Mouse (Mus musculus) heart, postnatal 25 days (tissue): ENCODE results near the gene Tmem51. TPM values are rescaled to one million over a fixed set of nuclear protein-coding genes. Genes with fewer than 3 reads are reported as not detected.

ENCODE experiments used
- DNase-seq: peaks from one replicate; pipeline ENCODE4 v3.0.0; 2022; ENCODE audit warnings: low spot score
- intact Hi-C: fragments of 180-260 bp; cut with DNase I; formaldehyde crosslinking; loops from one replicate; pipeline ENCODE4 v1.15.1; 2025
- total RNA-seq, 2 experiments: library from RNA; stranded (reverse); gene quantifications; 2 replicates each; pipeline ENCODE4 v1.2.3; 2021

Gene Tmem51
- total RNA-seq, result 1 to 10 TPM; 7.3 to 8.6 TPM

GRCm38 (mm10) chr4:142084131-142084899 is at the start of gene Tmem51:
TSS of gene Tmem51 (minus strand) at chr4:142084304.
- intact Hi-C loops, result loop anchor here (5.0 kb wide), 2 partner anchors 42 to 77 kb away; no protein-coding TSS in a partner anchor
- peak; percentile 38 for DNase-seq

DNA sequence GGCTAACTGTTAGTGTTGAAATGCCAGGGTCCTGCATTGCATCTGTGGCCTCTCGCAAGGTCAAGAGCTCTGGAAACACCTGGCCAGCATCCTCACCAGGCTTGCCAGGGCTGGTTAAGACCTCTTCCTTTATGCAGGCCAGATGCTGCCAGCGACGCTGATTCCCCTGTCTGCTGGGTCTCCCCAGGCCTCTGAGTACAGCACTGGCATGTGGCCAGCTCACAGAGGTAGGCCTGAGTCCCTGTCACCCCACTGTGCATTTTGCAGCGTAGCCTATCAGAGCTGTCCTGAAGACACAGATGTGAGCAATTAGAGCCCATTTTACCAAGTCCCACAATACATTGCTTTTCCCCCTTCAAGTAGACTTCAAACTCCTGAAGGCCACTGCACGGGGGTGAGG is 46.1 kb upstream of the Tmem51 start:
- intact Hi-C loops, result no loop called here
- no peak for DNase-seq

DNA sequence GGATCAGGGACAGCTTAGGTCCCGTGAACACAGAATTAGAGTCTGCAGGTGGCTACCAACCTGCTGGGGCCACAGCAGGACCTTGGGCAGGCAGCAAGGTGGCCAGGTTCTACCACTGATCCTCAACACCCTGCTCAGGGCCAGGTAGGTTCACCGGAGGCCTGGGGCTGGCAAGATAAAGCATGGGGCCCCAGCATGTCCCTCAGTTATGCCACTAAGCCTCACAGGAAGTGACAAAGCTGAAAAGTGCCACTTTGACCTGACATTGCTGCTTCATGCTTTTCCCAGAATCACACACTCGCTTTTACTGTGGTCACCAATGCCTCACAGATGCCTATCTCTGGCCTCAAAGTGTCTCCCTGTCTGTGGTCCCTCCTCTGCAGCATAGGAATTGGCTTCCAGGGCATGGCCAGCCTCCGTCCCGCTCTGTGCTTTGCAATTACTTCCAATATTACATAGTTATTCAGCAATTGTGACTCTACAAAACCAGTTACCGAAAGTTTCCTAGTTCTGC is 43.2 kb upstream of the Tmem51 start:
- intact Hi-C loops, result no loop called here

DNA sequence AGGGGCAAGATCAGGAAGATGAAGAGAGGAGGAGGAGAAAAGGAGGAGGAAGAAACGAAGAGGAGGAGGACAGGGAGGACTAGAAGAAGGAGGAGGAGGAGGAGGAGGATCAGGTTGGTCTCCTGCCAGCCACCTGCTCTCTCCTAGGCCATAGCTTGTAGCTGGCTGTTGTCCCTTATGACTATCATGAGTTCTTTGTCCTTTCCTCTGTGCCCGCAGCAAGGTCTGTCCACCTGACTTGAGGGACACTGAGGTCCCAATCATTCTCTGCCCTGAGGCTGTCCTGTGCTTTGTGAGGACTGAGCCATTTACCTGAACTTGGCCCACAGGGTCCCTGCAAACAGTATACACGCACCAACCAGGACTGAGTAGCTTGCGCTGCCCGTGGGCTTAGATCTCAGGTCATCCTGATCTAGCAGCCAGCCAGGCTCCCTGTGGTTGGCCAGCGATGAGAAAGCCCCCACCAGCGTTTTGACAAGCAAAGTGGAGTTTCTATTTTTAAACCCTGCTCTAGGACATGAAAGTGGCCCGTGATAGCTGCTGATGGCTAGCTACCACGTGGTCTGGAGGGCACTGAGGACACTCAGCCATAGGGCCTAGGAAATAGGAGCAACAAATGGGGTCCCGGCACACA is 42.7 kb upstream of the Tmem51 start:
- intact Hi-C loops, result no loop called here
- DNase-seq, result peak; percentile 13

More for the DNA sequence above, 43.2 kb upstream of the Tmem51 start:
- DNase-seq, result no peak

DNA sequence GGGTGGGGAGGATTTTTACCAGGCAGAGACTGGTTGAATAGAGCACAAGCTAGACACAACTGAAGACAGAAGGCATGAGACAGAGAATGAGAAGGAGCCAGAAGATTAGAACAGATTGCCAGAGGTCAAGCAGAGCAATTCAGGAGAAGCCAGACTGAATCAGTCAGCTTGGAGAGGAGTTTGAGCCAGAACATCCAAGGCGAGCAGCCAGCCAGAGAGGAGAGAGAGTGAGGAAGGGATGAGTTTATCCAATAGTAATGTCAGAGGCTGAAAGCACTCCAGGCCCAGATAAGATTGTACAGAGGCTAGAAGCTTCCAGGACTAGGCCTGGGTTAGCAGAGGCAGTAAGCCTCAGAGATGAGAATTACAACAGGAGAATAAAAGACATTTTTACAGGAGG is 37.1 kb upstream of the Tmem51 start:
- DNase-seq, result no peak
- intact Hi-C loops, result no loop called here

- no peak for DNase-seq
- intact Hi-C loops, result no loop called here
These were observed 34.4 kb upstream of the Tmem51 start for GRCm38 (mm10) chr4:142118522-142118921.

DNA sequence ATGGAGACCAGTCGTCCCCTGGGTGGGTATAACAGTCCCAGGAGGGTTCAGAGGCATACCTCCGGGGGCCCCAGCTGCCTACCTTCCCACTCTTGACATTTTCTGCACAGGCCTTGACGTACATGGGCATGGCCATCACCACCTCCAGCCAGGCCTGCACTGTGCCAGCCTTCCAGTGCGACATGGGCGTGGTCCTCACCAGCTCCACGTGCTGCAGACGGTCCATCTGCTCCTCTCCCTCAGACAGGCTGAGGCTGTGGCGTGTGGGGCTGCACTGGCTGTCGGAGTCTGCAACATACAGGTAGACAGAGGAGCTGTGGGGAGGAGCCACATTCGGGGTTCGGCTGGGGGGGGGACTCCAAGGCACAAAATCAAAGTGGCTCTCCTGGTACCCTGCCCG is 33.9 kb upstream of the Tmem51 start:
- no peak for DNase-seq
- intact Hi-C loops, result no loop called here

- intact Hi-C loops, result loop anchor here (1.0 to 5.0 kb wide), 2 partner anchors 31 to 234 kb away; no protein-coding TSS in a partner anchor
- no peak for DNase-seq
These were observed 29.2 kb upstream of the Tmem51 start for GRCm38 (mm10) chr4:142113306-142113705.

DNA sequence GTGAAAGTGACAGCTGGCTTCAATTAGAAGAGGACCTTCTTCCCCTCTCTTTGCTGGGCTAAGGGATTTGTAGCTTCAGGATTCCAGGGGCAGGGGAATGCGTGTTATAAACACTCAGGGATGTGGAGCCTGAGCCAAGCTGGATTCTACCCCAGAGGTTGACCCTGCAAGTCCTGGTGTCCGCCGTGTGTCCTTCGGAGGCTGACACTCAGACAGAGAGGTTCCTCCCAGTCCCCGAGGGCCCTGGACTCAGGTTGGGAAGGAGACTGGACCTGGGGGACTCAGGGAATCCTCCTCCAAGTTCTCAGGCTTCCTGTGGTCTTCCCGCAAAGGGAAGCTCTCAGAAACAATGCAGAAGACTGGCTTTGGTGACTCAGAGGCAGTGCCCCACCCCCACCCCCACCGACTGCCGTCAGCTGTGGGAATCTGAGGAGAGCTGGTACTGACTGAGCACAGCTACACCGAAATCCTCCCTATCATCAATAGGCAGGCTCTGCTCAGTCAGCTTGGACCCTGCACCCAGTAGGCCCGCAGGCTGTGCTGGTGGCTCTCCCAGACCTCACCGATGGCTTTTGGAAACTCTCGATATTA is 19.1 kb upstream of the Tmem51 start:
- intact Hi-C loops, result no loop called here
- DNase-seq, result no peak

DNA sequence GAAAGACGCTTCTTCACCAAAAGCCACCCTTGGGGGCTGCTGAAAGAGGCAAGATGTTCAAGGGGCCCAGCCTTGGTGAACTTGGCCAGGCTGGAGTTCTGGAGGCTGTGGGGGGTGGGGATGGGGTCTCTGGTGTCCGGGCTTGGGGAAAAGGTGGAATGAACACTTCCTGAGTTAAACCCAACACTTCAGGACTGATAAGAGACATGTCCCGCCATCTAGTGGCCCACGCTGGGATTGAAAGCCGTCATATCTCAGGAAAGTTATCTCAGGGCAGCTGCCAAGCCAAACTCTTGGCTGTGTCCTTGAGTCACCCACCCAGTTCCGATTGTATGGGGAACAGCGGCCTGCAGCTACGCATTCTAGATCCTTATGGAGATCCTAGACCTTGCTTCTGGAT is 14.2 kb upstream of the Tmem51 start:
- intact Hi-C loops, result loop anchor here (1.0 kb wide), 1 partner anchor 93 kb away; no protein-coding TSS in a partner anchor
- peak; percentile 64 for DNase-seq

GRCm38 (mm10) chr4:142097871-142098270 is 13.8 kb upstream of the Tmem51 start:
- peak; percentile 71 for DNase-seq
- intact Hi-C loops, result loop anchor here (1.0 kb wide), 1 partner anchor 93 kb away; no protein-coding TSS in a partner anchor

DNA sequence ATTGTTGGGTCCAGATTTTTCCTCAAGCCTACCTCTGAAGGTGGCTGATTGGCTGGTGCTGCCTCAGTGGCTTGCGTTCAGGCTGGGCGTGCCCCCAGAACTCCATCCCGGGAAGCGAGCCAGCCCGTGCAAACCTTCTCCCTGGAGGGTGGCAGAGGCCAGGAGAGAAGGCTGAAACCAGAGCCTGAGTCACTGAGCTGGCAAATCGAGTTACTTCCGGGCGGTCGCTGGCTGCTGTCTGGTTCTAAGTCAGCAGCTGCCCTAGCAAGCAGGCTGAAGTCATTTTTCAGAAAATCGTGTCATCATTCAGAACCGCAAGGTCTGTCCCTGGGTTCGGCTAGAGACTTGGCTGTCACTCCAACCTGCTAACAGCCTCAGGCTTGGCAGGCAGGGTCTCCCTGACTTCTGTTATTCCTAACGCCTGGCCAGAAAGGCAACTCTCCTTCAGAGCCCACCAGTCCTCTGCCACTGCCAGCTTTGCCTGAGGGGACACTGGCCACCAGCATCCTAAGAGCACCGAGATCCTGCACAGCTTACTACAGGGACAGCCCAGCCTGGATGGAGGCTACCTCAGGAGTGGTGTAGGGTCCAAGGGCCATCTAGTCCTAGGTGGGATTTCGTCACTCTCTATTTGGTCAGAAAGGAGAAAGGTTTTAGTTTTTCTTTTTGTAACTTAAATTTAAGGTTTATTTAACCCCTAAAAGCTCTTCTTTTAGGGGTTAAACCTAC is 11.6 kb upstream of the Tmem51 start:
- intact Hi-C loops, result no loop called here
- DNase-seq, result peak; percentile 75

GRCm38 (mm10) chr4:142094386-142094785 is 10.3 kb upstream of the Tmem51 start:
- DNase-seq, result no peak
- intact Hi-C loops, result no loop called here

- no peak for DNase-seq
- intact Hi-C loops, result no loop called here
These were observed 7.0 kb upstream of the Tmem51 start for GRCm38 (mm10) chr4:142091100-142091499.

DNA sequence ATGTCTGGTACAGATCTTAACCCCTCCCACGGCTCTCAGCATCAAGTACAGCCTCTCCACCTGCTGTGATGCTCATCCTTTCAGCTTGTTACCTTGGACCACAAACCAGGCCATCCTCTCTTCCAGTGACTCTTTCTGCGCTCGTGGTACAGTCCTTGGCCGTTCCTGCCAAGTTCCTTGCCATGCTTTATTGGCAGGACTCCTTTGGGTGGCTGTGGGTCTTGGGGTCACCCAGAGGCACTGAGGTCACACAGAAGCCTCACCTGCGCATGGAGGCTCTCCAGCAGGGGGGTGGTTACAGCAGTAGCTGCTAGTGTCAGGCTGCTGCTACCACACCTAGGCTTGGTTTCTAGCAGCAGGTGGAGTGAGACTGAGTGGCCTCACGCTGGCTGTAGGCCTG is 5.9 kb upstream of the Tmem51 start:
- DNase-seq, result no peak
- intact Hi-C loops, result no loop called here

DNA sequence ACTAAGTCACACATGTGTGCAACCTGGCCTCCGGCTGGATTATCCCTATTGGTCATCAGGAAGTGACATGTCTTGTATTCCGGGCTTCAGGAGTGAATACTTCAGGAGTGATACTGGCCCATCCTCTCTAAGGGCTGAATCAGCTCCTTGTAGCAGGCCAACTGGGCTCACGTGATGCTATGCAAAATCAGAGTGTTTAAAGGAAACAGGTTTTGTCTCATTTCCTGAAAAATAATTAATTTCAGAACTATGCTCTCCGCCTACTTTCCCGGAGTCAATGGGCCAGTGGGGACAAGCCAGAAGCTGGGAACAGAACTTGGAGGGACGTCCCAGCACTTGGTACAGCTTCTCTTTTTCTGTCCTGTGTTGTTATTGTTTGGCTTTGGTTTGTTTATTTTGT is 4.7 kb upstream of the Tmem51 start:
- no peak for DNase-seq
- intact Hi-C loops, result no loop called here

DNA sequence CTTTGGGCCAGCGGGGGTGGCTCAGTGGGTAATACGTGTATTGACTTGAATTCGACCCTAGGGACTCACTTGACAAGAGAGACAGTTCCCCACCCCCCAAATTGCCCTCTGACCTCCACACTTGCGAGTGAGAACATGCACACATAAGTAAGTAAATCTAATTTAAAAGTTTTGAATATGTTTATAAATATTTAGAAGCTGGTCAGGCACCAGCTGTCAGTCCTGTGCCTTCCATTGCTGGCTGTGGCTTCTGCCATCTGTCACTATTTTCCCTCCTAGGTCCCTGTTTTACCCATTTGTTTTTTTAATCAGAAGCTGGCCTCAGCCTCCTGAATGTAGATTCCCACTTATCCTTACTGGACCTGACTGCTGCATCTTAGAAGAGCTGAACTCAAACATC is 4.3 kb upstream of the Tmem51 start:
- no peak for DNase-seq
- intact Hi-C loops, result no loop called here

DNA sequence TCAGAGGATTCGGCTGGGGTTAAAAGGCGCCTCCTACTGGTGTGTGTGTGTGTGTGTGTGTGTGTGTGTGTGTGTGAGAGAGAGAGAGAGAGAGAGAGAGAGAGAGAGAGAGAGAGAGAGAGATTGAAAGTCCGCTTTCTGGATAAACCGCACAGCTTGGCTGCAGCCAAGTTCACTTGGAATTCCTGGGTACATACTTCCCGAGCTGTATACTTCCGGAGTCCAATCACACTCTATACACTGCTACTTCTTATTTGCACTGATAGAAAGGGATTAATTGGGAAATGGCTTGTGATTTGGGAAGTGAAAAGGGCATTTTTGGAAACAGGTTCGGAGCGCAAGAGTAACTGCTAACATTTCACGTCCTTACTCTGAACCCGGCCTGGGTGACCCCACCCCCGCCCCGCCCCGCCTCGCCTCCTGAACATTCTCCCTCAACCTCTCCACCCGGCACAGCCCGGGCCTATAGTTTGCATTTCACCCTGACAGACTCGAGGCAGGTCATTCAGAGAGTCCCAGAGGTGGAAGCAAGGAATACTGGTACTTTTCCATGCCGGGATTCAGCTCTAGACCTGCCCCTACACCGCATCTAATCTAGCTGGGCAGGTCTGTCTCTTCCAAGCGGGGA is 946 bp upstream of the Tmem51 start:
- DNase-seq, result no peak
- intact Hi-C loops, result loop anchor here (5.0 kb wide), 2 partner anchors 43 to 78 kb away; no protein-coding TSS in a partner anchor

GRCm38 (mm10) chr4:142083762-142084130 is 358 bp downstream of the Tmem51 start:
- DNase-seq, result peak; percentile 44
- intact Hi-C loops, result loop anchor here (5.0 kb wide), 2 partner anchors 41 to 76 kb away; no protein-coding TSS in a partner anchor
